Mouse (Mus musculus) A20 (cell line): Measurements from ENCODE around the gene Mlf2.

Source experiments
- DNase-seq: peaks from one replicate; pipeline ENCODE4 v3.0.0-alpha.2; 2011; ENCODE audit warnings: low read depth, low spot score

Gene Mlf2

GRCm38 (mm10) chr6:124934670-124935069 lies 3.5 kb downstream of the Mlf2 start:
- no peak for DNase-seq

GRCm38 (mm10) chr6:124936681-124937080 lies 5.5 kb downstream of the Mlf2 start:
- no peak for DNase-seq

- DNase-seq: no peak
Measured at GRCm38 (mm10) chr6:124937493-124937892, 6.3 kb downstream of the Mlf2 start.

- DNase-seq: no peak
Measured at GRCm38 (mm10) chr6:124938554-124938953, 7.4 kb downstream of the Mlf2 start.

- DNase-seq: no peak
Measured at GRCm38 (mm10) chr6:124941679-124942078, 10.5 kb downstream of the Mlf2 start.

- no peak for DNase-seq
Measured at GRCm38 (mm10) chr6:124943526-124943925, 12.3 kb downstream of the Mlf2 start.

GRCm38 (mm10) chr6:124953991-124954715 lies 23.0 kb downstream of the Mlf2 start:
- no peak for DNase-seq

- no peak for DNase-seq
Measured at GRCm38 (mm10) chr6:124955212-124955611, 24.0 kb downstream of the Mlf2 start.

- no peak for DNase-seq
Measured at GRCm38 (mm10) chr6:124958127-124958526, 26.9 kb downstream of the Mlf2 start.

GRCm38 (mm10) chr6:124959960-124960359 lies 28.8 kb downstream of the Mlf2 start:
- no peak for DNase-seq

- no peak for DNase-seq
Measured at GRCm38 (mm10) chr6:124961021-124961420, 29.8 kb downstream of the Mlf2 start.

GRCm38 (mm10) chr6:124964638-124965037 lies 33.5 kb downstream of the Mlf2 start:
- no peak for DNase-seq

- DNase-seq: peak; percentile 99
Measured at GRCm38 (mm10) chr6:124965088-124965719, 34.0 kb downstream of the Mlf2 start, which contains the start of gene Cops7a. TSS of gene Cops7a (minus strand) at chr6:124965538.

GRCm38 (mm10) chr6:124965747-124966146 lies 34.6 kb downstream of the Mlf2 start:
- DNase-seq: no peak

- DNase-seq: peak; percentile 67
Measured at GRCm38 (mm10) chr6:124966466-124967118, 35.4 kb downstream of the Mlf2 start.

GRCm38 (mm10) chr6:124967766-124968165 lies 36.6 kb downstream of the Mlf2 start:
- peak; percentile 66 for DNase-seq
